Mouse (Mus musculus) midbrain, embryonic 15.5 days (tissue): ENCODE measurements at regions not wholly inside any gene's neighbourhood (a gene's known extent, or its start where the extent isn't known, plus 50 kb on each side); places are given as distances from the start of the nearest gene placed in this dataset.

Experiments used
- ATAC-seq: fragments of 200-750 bp; cut with Nextera tagmentation; replicated peaks from 2 replicates; pipeline ENCODE4 v1.8.0; 2017; ENCODE audit warnings: moderate TSS enrichment
- H3K27ac ChIP-seq: fragments of 300-500 bp; sonication (generic); 2 replicates; pipeline ENCODE4 v1.5.1; 2015; ENCODE audit warnings: mild to moderate bottlenecking, inconsistent platforms
- H3K27me3 ChIP-seq: fragments of 300-500 bp; sonication (generic); replicated peaks from 2 replicates; pipeline ENCODE4 v1.6.1; 2015; ENCODE audit warnings: inconsistent platforms
- H3K36me3 ChIP-seq: fragments of 300-500 bp; sonication (generic); replicated peaks from 2 replicates; pipeline ENCODE4 v1.6.1; 2015; ENCODE audit warnings: inconsistent platforms
- H3K4me1 ChIP-seq: fragments of 300-500 bp; sonication (generic); 2 replicates; pipeline ENCODE4 v1.6.1; 2015; ENCODE audit warnings: inconsistent platforms
- H3K4me2 ChIP-seq: fragments of 300-500 bp; sonication (generic); 2 replicates; pipeline ENCODE4 v1.6.1; 2015; ENCODE audit warnings: inconsistent platforms, mild to moderate bottlenecking, moderate library complexity
- H3K4me3 ChIP-seq: fragments of 300-500 bp; sonication (generic); 2 replicates; pipeline ENCODE4 v1.5.1; 2015; ENCODE audit warnings: mild to moderate bottlenecking, inconsistent platforms
- H3K9ac ChIP-seq: fragments of 300-500 bp; sonication (generic); 2 replicates; pipeline ENCODE4 v1.6.1; 2015; ENCODE audit warnings: mild to moderate bottlenecking, inconsistent platforms
- H3K9me3 ChIP-seq: fragments of 300-500 bp; sonication (generic); 2 replicates; pipeline ENCODE4 v1.6.1; 2016; ENCODE audit warnings: inconsistent platforms
- WGBS: fragments of 180-500 bp; shearing (Covaris S2); methylation state at CpG from one replicate; pipeline ENCODE4 v1.1.7; 2015; ENCODE audit warnings: mixed read lengths; 5-methylcytosine and 5-hydroxymethylcytosine counted together

GRCm38 (mm10) chr17:48616205-48616604 lies 161.5 kb downstream of the Unc5cl start:
- no peak for ATAC-seq
- 39% methylated on average over 4 of the region's 4 CpGs for WGBS
- no peak overlapping the region for H3K4me2 ChIP-seq
- H3K27ac ChIP-seq = no peak overlapping the region
- H3K36me3 ChIP-seq = no peaks in the 10 kb centered on the region
- no peak overlapping the region for H3K9ac ChIP-seq
- H3K9me3 ChIP-seq = no peaks in the 10 kb centered on the region
- H3K4me1 ChIP-seq = no peaks in the 10 kb centered on the region
- H3K4me3 ChIP-seq = no peak overlapping the region
- no peaks in the 10 kb centered on the region for H3K27me3 ChIP-seq

- no peak overlapping the region for H3K4me2 ChIP-seq
- no peaks in the 10 kb centered on the region for H3K9me3 ChIP-seq
- H3K27ac ChIP-seq = no peak overlapping the region
- 68% methylated on average over 2 of the region's 2 CpGs for WGBS
- H3K36me3 ChIP-seq = no peaks in the 10 kb centered on the region
- ATAC-seq = no peak
- no peak overlapping the region for H3K4me3 ChIP-seq
- H3K9ac ChIP-seq = no peak overlapping the region
- no peaks in the 10 kb centered on the region for H3K4me1 ChIP-seq
- no peaks in the 10 kb centered on the region for H3K27me3 ChIP-seq
Measured at GRCm38 (mm10) chr17:48620896-48621295, 166.2 kb downstream of the Unc5cl start.

DNA sequence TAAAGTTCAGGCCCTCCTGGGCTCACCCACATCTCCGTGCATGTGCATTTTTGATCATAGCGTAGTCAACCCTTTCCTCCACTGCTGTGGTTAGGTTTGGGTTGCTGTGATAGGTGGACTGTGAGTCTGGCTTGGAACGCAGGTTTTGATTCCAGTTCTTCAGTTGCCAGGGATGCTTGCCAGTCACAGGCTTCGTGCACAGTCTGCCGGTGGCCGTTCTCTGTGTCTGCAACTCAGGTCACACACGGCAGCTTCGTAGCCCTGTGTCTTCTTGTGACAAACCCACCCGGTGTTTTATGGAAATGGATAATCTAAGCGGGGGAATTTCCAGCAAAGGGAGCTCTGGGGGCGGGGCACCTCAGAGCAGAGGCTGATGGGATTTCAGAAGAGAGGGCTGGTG lies 167.0 kb downstream of the Unc5cl start:
- no peaks in the 10 kb centered on the region for H3K27me3 ChIP-seq
- H3K4me3 ChIP-seq = no peak overlapping the region
- H3K9me3 ChIP-seq = no peaks in the 10 kb centered on the region
- H3K4me2 ChIP-seq = no peak overlapping the region
- H3K9ac ChIP-seq = no peak overlapping the region
- WGBS = 96% methylated on average over 11 of the region's 11 CpGs
- H3K36me3 ChIP-seq = no peaks in the 10 kb centered on the region
- H3K4me1 ChIP-seq = no peaks in the 10 kb centered on the region
- ATAC-seq = no peak
- H3K27ac ChIP-seq = no peak overlapping the region

- Histone ChIP-seq H3K27ac (no peak overlapping the region), H3K9me3 (no peaks in the 10 kb centered on the region), H3K27me3 (no peaks in the 10 kb centered on the region), H3K9ac (no peak overlapping the region), H3K4me2 (no peak overlapping the region), H3K36me3 (no peaks in the 10 kb centered on the region), H3K4me3 (no peak overlapping the region), H3K4me1 (no peaks in the 10 kb centered on the region)
- 89% methylated on average over 14 of the region's 14 CpGs for WGBS
- no peak for ATAC-seq
Measured at GRCm38 (mm10) chr17:48624937-48625336, 170.2 kb downstream of the Unc5cl start.

DNA sequence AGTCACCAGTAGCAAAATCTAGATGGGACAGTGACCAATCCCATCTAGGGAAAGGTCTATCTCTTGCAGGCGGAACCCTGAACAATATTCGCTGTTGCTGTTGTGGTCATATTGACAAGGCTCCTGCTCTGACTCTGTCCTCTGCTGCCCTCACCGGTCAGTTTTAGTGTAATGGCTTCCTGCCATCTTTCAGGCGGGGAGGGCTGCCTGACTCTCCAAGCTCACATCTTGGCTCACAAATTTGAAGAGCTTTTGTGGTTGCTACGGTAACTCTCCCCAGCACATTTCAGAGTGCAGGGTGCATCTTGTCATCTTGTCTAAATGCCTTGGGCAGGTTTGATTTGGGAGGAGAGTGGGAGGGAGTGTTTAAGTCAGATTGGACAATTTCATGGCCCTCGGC lies 171.3 kb downstream of the Unc5cl start:
- H3K4me3 ChIP-seq = no peak overlapping the region
- whole genome bisulfite sequencing = 72% methylated on average over 6 of the region's 6 CpGs
- no peaks in the 10 kb centered on the region for H3K36me3 ChIP-seq
- no peaks in the 10 kb centered on the region for H3K9me3 ChIP-seq
- no peak overlapping the region for H3K9ac ChIP-seq
- H3K27me3 ChIP-seq = no peaks in the 10 kb centered on the region
- ATAC-seq = peak; percentile 60; the same call in 1 of the 2 replicates
- no peak overlapping the region for H3K27ac ChIP-seq
- no peak overlapping the region for H3K4me2 ChIP-seq
- no peaks in the 10 kb centered on the region for H3K4me1 ChIP-seq

DNA sequence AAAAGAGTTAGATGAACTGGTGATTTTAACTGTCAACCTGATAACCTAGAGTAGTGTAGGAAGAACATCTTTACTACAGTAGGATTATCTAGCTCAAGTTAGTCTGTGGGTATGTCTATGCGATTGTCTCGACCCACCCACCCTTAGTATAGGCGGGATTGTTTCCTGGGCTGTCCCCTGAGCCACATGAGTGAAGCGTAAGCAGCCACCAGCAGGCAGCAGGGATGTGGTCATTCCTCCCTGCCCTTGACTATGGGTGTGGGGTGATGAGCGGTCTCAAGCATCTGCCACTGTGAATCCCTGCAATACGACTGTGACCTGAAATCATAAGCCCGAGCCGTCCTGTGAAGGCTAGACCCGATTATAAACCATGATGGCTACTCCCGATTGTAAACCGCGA lies 184.9 kb downstream of the Unc5cl start:
- WGBS = 91% methylated on average over 12 of the region's 12 CpGs
- Histone ChIP-seq H3K9ac (no peak overlapping the region), H3K36me3 (no peaks in the 10 kb centered on the region), H3K27ac (no peak overlapping the region), H3K9me3 (no peaks in the 10 kb centered on the region), H3K4me3 (no peak overlapping the region), H3K4me1 (0 out of 2 replicates have a peak, but pooled peaks cover 4% of the 10 kb centered on the region), H3K4me2 (no peak overlapping the region), H3K27me3 (no peaks in the 10 kb centered on the region)
- no peak for ATAC-seq

DNA sequence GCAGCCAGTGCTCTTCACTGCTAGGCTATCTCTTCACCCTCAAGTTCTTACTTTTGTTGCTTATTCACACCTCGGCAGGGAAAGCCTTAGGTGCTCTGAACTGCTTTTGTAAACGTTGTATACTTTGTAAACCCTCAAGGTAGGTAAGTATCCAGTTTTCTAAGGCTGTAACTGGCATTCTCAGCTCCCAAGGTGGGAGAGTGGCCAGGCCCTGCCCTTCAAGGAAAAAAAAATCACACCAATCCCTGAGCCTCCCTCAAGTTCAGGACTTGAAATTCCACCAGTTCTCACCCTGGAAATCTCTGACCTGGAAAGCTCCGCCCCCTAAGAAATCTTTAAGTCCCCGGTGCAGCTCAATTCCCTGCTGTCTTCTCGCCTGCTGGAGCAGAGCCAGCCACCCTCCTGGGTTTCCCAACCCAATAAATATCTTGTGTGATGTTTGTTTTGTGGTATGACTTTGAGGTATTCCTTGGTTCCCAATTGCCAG lies 188.9 kb downstream of the Unc5cl start:
- ATAC-seq = no peak
- Histone ChIP-seq H3K4me2 (no peak overlapping the region), H3K9ac (no peak overlapping the region), H3K4me1 (0 out of 2 replicates have a peak, but pooled peaks cover 4% of the 10 kb centered on the region), H3K36me3 (no peaks in the 10 kb centered on the region), H3K27ac (no peak overlapping the region), H3K27me3 (no peaks in the 10 kb centered on the region), H3K4me3 (no peak overlapping the region), H3K9me3 (no peaks in the 10 kb centered on the region)
- WGBS = 35% methylated on average over 5 of the region's 5 CpGs

GRCm38 (mm10) chr17:48645056-48645455 lies 190.4 kb downstream of the Unc5cl start:
- ATAC-seq = no peak
- H3K4me2 ChIP-seq = no peak overlapping the region

GRCm38 (mm10) chr17:48646626-48647195 lies 192.0 kb downstream of the Unc5cl start:
- Histone ChIP-seq H3K4me3 (no peak overlapping the region), H3K9ac (no peak overlapping the region), H3K4me1 (no peaks in the 10 kb centered on the region), H3K36me3 (no peaks in the 10 kb centered on the region), H3K27ac (no peak overlapping the region), H3K27me3 (no peaks in the 10 kb centered on the region), H3K9me3 (no peaks in the 10 kb centered on the region), H3K4me2 (peak overlapping the region; percentile 22)
- no peak for ATAC-seq
- 68% methylated on average over 11 of the region's 11 CpGs for WGBS

More at GRCm38 (mm10) chr17:48645056-48645455, 190.4 kb downstream of the Unc5cl start:
- H3K36me3 ChIP-seq = no peaks in the 10 kb centered on the region
- H3K4me3 ChIP-seq = no peak overlapping the region
- H3K9me3 ChIP-seq = no peaks in the 10 kb centered on the region
- no peaks in the 10 kb centered on the region for H3K27me3 ChIP-seq
- no peak overlapping the region for H3K27ac ChIP-seq
- WGBS = 95% methylated on average over 1 of the region's 1 CpGs
- H3K9ac ChIP-seq = no peak overlapping the region
- no peaks in the 10 kb centered on the region for H3K4me1 ChIP-seq

GRCm38 (mm10) chr17:48647431-48647830 lies 192.7 kb downstream of the Unc5cl start:
- Histone ChIP-seq H3K9ac (no peak overlapping the region), H3K27me3 (no peaks in the 10 kb centered on the region), H3K36me3 (no peaks in the 10 kb centered on the region), H3K27ac (no peak overlapping the region), H3K4me1 (no peaks in the 10 kb centered on the region), H3K9me3 (no peaks in the 10 kb centered on the region), H3K4me3 (no peak overlapping the region), H3K4me2 (peak overlapping the region; percentile 22)
- WGBS = 45% methylated on average over 14 of the region's 14 CpGs
- no peak; the same call in 1 of the 2 replicates for ATAC-seq

- Histone ChIP-seq H3K9ac (no peak overlapping the region), H3K4me1 (no peaks in the 10 kb centered on the region), H3K36me3 (no peaks in the 10 kb centered on the region), H3K27me3 (no peaks in the 10 kb centered on the region), H3K9me3 (no peaks in the 10 kb centered on the region), H3K4me3 (no peak overlapping the region), H3K27ac (no peak overlapping the region), H3K4me2 (no peak overlapping the region)
- ATAC-seq = no peak
- 81% methylated on average over 13 of the region's 13 CpGs for WGBS
Measured at GRCm38 (mm10) chr17:48650556-48650955, 195.9 kb downstream of the Unc5cl start.

DNA sequence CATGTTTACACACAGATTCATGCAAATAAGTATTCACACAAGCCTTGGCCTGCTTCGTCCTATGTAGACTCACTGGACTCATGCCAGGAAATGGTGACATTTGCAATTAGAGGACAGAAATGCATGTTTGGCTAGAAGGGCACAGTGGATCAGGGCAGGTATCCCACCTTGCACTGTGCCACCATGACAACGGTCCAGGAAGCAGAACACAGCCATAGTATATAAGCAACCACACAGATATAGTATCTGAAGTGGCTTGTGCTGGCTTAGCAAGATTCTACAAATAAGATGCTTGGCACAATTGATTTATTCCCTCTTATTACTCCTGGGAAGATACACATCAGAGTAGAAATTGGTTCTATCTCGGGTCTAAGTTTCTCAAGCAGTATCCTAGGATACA lies 218.0 kb downstream of the Unc5cl start:
- Histone ChIP-seq H3K27me3 (no peaks in the 10 kb centered on the region), H3K9me3 (no peaks in the 10 kb centered on the region), H3K27ac (no peak overlapping the region), H3K9ac (no peak overlapping the region), H3K4me2 (no peak overlapping the region), H3K4me1 (no peaks in the 10 kb centered on the region), H3K4me3 (no peak overlapping the region), H3K36me3 (no peaks in the 10 kb centered on the region)
- no peak for ATAC-seq
- WGBS = 87% methylated on average over 3 of the region's 3 CpGs

DNA sequence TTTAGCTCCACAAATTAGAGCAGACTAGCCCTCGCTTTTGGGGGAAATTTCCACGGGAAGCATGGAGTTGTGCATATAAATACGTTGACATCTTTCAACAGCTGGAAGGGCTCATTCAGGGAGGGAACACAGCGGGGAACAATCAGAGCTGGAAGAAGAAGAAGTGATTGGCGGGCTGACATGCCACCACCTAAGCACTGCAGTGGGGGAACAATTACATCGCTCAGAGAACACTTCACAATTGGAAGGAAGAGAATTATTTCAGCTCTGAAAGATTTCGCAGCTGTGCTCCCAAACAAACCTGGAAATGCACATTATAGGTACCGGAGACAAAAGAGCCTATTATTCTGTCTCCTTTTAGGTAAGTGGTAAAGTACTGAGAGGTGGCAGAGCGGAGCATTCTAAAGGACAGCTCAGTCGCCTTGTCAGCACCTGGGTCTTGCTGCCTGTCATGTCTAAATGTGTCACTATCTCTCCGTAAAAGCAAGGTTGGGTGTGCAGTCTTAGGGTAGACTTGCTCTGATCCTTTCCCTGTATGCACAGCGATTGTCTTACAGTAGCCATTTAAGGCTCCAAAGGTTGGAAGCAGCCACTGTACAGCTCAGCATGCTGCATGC lies 223.6 kb downstream of the Unc5cl start:
- WGBS = 48% methylated on average over 12 of the region's 12 CpGs
- Histone ChIP-seq H3K9me3 (no peaks in the 10 kb centered on the region), H3K27ac (peak overlapping the region; percentile 5; the same call in 1 of the 2 replicates), H3K27me3 (no peaks in the 10 kb centered on the region), H3K4me3 (no peak overlapping the region), H3K4me1 (no peaks in the 10 kb centered on the region), H3K36me3 (no peaks in the 10 kb centered on the region), H3K9ac (no peak overlapping the region), H3K4me2 (no peak overlapping the region)
- ATAC-seq = peak; percentile 42; the same call in 1 of the 2 replicates
